21 mouse cellular contexts compared by ENCODE assay signal in the genomic region with DNA sequence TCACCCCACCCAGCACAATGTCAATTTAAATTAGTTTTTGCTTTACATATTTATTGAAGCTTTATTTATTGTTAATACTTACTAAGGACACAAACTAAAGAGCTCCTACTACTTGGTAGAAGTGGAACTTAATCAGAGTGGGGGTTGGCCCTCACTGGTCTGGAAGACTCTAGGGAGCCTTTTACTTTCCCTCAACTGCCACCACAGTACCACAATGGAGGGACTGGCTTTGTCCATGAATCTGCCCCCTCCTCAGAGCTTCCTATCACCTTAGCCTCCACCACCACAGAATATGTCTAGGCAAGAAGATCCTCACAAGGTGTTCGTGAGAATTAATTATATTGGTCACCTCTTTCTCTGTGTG.
DNase-seq lines count a peak whose midpoint lies in the region; ATAC-seq and TF ChIP-seq lines count a peak whose summit lies in the region.
"Had no signal": no experiment of that assay in that cellular context is flagged by ENCODE, and none has a peak within 500 bp of the region (broad histone marks: within the 10 kb centered on the region; RNA-seq: fewer than 3 reads in every experiment).

No protein-coding gene starts in this region.

- no peak overlapping the region for H3K27ac ChIP-seq in heart, embryonic 10.5 days
- H3K27ac ChIP-seq in neural tube, embryonic 11.5 days (ENCODE audit: low read depth, low read length): no peak overlapping the region
- no peak overlapping the region for H3K27ac ChIP-seq in neural tube, embryonic 15.5 days (replicated peaks)
- no peak overlapping the region for H3K27ac ChIP-seq in forebrain, embryonic 15.5 days (replicated peaks)
- no peak overlapping the region for H3K27ac ChIP-seq in hindbrain, postnatal 0 days
- H3K27ac ChIP-seq: heart, embryonic 13.5 days; left cerebral cortex, adult 2 months; liver, embryonic 14.5 days had no signal

- no peak for TF ChIP-seq CTCF in hindbrain, postnatal 0 days (IDR thresholded peaks at IDR 0.05; ENCODE audit: low read depth)

- ATAC-seq in neural tube, embryonic 11.5 days (ENCODE audit: insufficient read depth, low FRiP score, low TSS enrichment): peak; percentile 50; the same call in 1 of the 2 replicates
- ATAC-seq in neural tube, embryonic 15.5 days (ENCODE audit: low FRiP score): no peak
- peak; percentile 65 for ATAC-seq in forebrain, embryonic 15.5 days (replicated peaks)
- 0 out of 2 replicates have a peak, but pooled peaks have one; percentile 38 for ATAC-seq in hindbrain, postnatal 0 days
- ATAC-seq: CD4-positive, CD25-positive, alpha-beta regulatory T cell, adult 4 months had no signal

- H3K4me2 ChIP-seq in neural tube, embryonic 11.5 days (ENCODE audit: low read depth): no peak overlapping the region
- no peak overlapping the region for H3K4me2 ChIP-seq in neural tube, embryonic 15.5 days
- H3K4me2 ChIP-seq in forebrain, embryonic 15.5 days (replicated peaks): no peak overlapping the region
- H3K4me2 ChIP-seq in hindbrain, postnatal 0 days (ENCODE audit: low read depth, low read length): no peak overlapping the region
- H3K4me2 ChIP-seq: heart, embryonic 13.5 days; lung, embryonic 14.5 days had no signal

- no peak overlapping the region for H3K4me3 ChIP-seq in heart, embryonic 10.5 days
- no peak overlapping the region for H3K4me3 ChIP-seq in neural tube, embryonic 11.5 days (ENCODE audit: low read depth, low read length)
- no peak overlapping the region for H3K4me3 ChIP-seq in neural tube, embryonic 15.5 days (replicated peaks)
- no peak overlapping the region for H3K4me3 ChIP-seq in forebrain, embryonic 15.5 days
- no peak overlapping the region for H3K4me3 ChIP-seq in hindbrain, postnatal 0 days (ENCODE audit: low read length)
- H3K4me3 ChIP-seq: heart, embryonic 13.5 days; left cerebral cortex, adult 2 months; megakaryocyte, embryonic 14.5 days had no signal

- no peaks in the 10 kb centered on the region for H3K27me3 ChIP-seq in heart, embryonic 10.5 days (ENCODE audit: insufficient read depth, poor library complexity, severe bottlenecking)
- H3K27me3 ChIP-seq in neural tube, embryonic 11.5 days (ENCODE audit: control insufficient read depth, insufficient read depth, low read length): no peaks in the 10 kb centered on the region
- peaks cover under 1% of the 10 kb centered on the region; the same call in 1 of the 2 replicates for H3K27me3 ChIP-seq in neural tube, embryonic 15.5 days (replicated peaks)
- H3K27me3 ChIP-seq in forebrain, embryonic 15.5 days: no peaks in the 10 kb centered on the region
- H3K27me3 ChIP-seq in hindbrain, postnatal 0 days (ENCODE audit: insufficient read depth, low read length): no peaks in the 10 kb centered on the region
- H3K27me3 ChIP-seq: megakaryocyte, embryonic 14.5 days had no signal

- no peaks in the 10 kb centered on the region for H3K4me1 ChIP-seq in heart, embryonic 10.5 days
- H3K4me1 ChIP-seq in neural tube, embryonic 11.5 days (ENCODE audit: control insufficient read depth, insufficient read depth, low read length): no peaks in the 10 kb centered on the region
- H3K4me1 ChIP-seq in neural tube, embryonic 15.5 days: peaks cover 11% of the 10 kb centered on the region; the same call in 1 of the 2 replicates
- H3K4me1 ChIP-seq in forebrain, embryonic 15.5 days: peaks cover 21% of the 10 kb centered on the region
- H3K4me1 ChIP-seq in hindbrain, postnatal 0 days (ENCODE audit: insufficient read depth, low read length): no peaks in the 10 kb centered on the region
- H3K4me1 ChIP-seq: heart, embryonic 13.5 days; megakaryocyte, embryonic 14.5 days had no signal

- WGBS in heart, embryonic 10.5 days: 80% methylated on average over 1 of the region's 1 CpGs
- 79% methylated on average over 1 of the region's 1 CpGs for WGBS in neural tube, embryonic 11.5 days
- 76% methylated on average over 1 of the region's 1 CpGs for WGBS in neural tube, embryonic 15.5 days
- WGBS in forebrain, embryonic 15.5 days: 41% methylated on average over 1 of the region's 1 CpGs
- WGBS in hindbrain, postnatal 0 days: 81% methylated on average over 1 of the region's 1 CpGs

- no peaks in the 10 kb centered on the region for H3K9me3 ChIP-seq in heart, embryonic 10.5 days
- H3K9me3 ChIP-seq in neural tube, embryonic 11.5 days (ENCODE audit: control insufficient read depth, low read length): no peaks in the 10 kb centered on the region
- no peaks in the 10 kb centered on the region for H3K9me3 ChIP-seq in neural tube, embryonic 15.5 days (replicated peaks)
- H3K9me3 ChIP-seq in forebrain, embryonic 15.5 days: no peaks in the 10 kb centered on the region
- no peaks in the 10 kb centered on the region for H3K9me3 ChIP-seq in hindbrain, postnatal 0 days (ENCODE audit: low read length)
- H3K9me3 ChIP-seq: heart, embryonic 13.5 days; megakaryocyte, embryonic 14.5 days had no signal

- DNase-seq in heart, embryonic 10.5 days (ENCODE audit: low spot score): peak; percentile 14
- DNase-seq in heart, postnatal 36 days: no peak
- DNase-seq in neural tube, embryonic 11.5 days (ENCODE audit: low spot score): no peak
- DNase-seq in hindbrain, postnatal 0 days (ENCODE audit: low spot score): no peak
- DNase-seq in kidney, postnatal 36 days: no peak
- DNase-seq in urinary bladder, adult 18-20 months (ENCODE audit: low spot score in 2 of 2): no peak
- DNase-seq: adrenal gland, postnatal 36 days; cerebellum, adult 9-10 months; gastrocnemius, postnatal 14 days; heart, adult 11 months; heart, postnatal 14 days; kidney, adult 11 months; lung, embryonic 14.5 days; right cerebral cortex, postnatal 25 days had no signal

- intact Hi-C loops in heart, postnatal 36 days (cut with DNase I): no loop called here

- no peaks in the 10 kb centered on the region for H3K36me3 ChIP-seq in heart, embryonic 10.5 days
- H3K36me3 ChIP-seq in neural tube, embryonic 11.5 days (ENCODE audit: control insufficient read depth, insufficient read depth, low read length): no peaks in the 10 kb centered on the region
- no peaks in the 10 kb centered on the region for H3K36me3 ChIP-seq in neural tube, embryonic 15.5 days
- H3K36me3 ChIP-seq in forebrain, embryonic 15.5 days: no peaks in the 10 kb centered on the region
- H3K36me3 ChIP-seq in hindbrain, postnatal 0 days (ENCODE audit: insufficient read depth, low read length): no peaks in the 10 kb centered on the region
- H3K36me3 ChIP-seq: heart, embryonic 13.5 days had no signal

- H3K9ac ChIP-seq in neural tube, embryonic 11.5 days (ENCODE audit: low read length): no peak overlapping the region
- no peak overlapping the region for H3K9ac ChIP-seq in neural tube, embryonic 15.5 days (replicated peaks)
- no peak overlapping the region for H3K9ac ChIP-seq in forebrain, embryonic 15.5 days (replicated peaks)
- no peak overlapping the region for H3K9ac ChIP-seq in hindbrain, postnatal 0 days (replicated peaks; ENCODE audit: low read length)
- H3K9ac ChIP-seq: heart, embryonic 13.5 days; liver, embryonic 14.5 days; lung, embryonic 14.5 days had no signal
